Mouse (Mus musculus) hindbrain, embryonic 12.5 days (tissue): ENCODE results near the gene Vmn2r-ps130. TPM values are rescaled to one million over a fixed set of nuclear protein-coding genes. Genes with fewer than 3 reads are reported as not detected.
"Not testable (repeated sequence)": the region's sequence is repeated elsewhere in the genome, so short reads cannot be mapped to it uniquely, and the experiment has no call there.

Source experiments
- ATAC-seq: fragments of 200-750 bp; cut with Nextera tagmentation; 2 replicates; pipeline ENCODE4 v1.8.0; 2017; ENCODE audit warnings: moderate TSS enrichment; ENCODE audit not compliant: low FRiP score
- H3K27ac ChIP-seq: fragments of 300-500 bp; sonication (generic); 2 replicates; pipeline ENCODE4 v1.5.1; 2016; ENCODE audit warnings: mild to moderate bottlenecking
- H3K27me3 ChIP-seq: fragments of 300-500 bp; sonication (generic); 2 replicates; pipeline ENCODE4 v1.6.1; 2016; ENCODE audit warnings: mild to moderate bottlenecking
- H3K36me3 ChIP-seq: fragments of 300-500 bp; sonication (generic); 2 replicates; pipeline ENCODE4 v1.6.1; 2016; ENCODE audit warnings: mild to moderate bottlenecking
- H3K4me1 ChIP-seq: fragments of 300-500 bp; sonication (generic); 2 replicates; pipeline ENCODE4 v1.6.1; 2016
- H3K4me2 ChIP-seq: fragments of 300-500 bp; sonication (generic); replicated peaks from 2 replicates; pipeline ENCODE4 v1.6.1; 2016; ENCODE audit warnings: mild to moderate bottlenecking
- H3K4me3 ChIP-seq: fragments of 300-500 bp; sonication (generic); 2 replicates; pipeline ENCODE4 v1.5.1; 2016; ENCODE audit warnings: mild to moderate bottlenecking
- H3K9ac ChIP-seq: fragments of 300-500 bp; sonication (generic); 2 replicates; pipeline ENCODE4 v1.6.1; 2016; ENCODE audit warnings: mild to moderate bottlenecking, moderate library complexity
- H3K9me3 ChIP-seq: fragments of 300-500 bp; sonication (generic); replicated peaks from 2 replicates; pipeline ENCODE4 v1.6.1; 2016; ENCODE audit warnings: mild to moderate bottlenecking
- WGBS: fragments of 180-500 bp; shearing (Covaris S2); methylation state at CpG from one replicate; pipeline ENCODE4 v1.1.7; 2016; 5-methylcytosine and 5-hydroxymethylcytosine counted together
- polyA plus RNA-seq: library from polyadenylated mRNA; unstranded; fragments of >200 nt; fragmentation: Nextera tagmentation; extraction: Ambion mirVana; gene quantifications from 2 replicates; pipeline ENCODE4 v1.2.1, GENCODE M21; 2016

Vmn2r-ps130 gene
- polyA plus RNA-seq = not detected in 2 replicates

GRCm38 (mm10) chr17:23060866-23061265, at the start of gene Vmn2r-ps130:
Gene Vmn2r-ps130 (plus strand): TSS chr17:23061166.
- H3K27ac ChIP-seq, H3K9ac ChIP-seq, H3K9me3 ChIP-seq, H3K4me2 ChIP-seq, ATAC-seq, H3K36me3 ChIP-seq, H3K27me3 ChIP-seq, H3K4me1 ChIP-seq, H3K4me3 ChIP-seq: not testable (repeated sequence)
- 83% methylated on average over 1 of the region's 1 CpGs for WGBS

Other genes with a start within 250 kb of the Vmn2r-ps130 start
- gene Zfp945, start 194.0 kb upstream of the Vmn2r-ps130 start, polyA plus RNA-seq = 25.6 and 27.9 TPM in 2 replicates
- not detected in 2 replicates for gene Vmn2r113, start 118.2 kb upstream of the Vmn2r-ps130 start, polyA plus RNA-seq
- gene Zfp40, start 132.1 kb downstream of the Vmn2r-ps130 start, polyA plus RNA-seq = 22.8 and 24.4 TPM in 2 replicates